Mouse (Mus musculus) frontal cortex, postnatal 36 days (tissue): ENCODE measurements around the gene Ube2o.
"Not testable (repeated sequence)": the region's sequence is repeated elsewhere in the genome, so short reads cannot be mapped to it uniquely, and the experiment has no call there.

Experiments used
- DNase-seq, 2 experiments: peaks; one replicate each; pipeline ENCODE4 v3.0.0; 2022; ENCODE audit warnings: low spot score in 2 of 2

Gene Ube2o

GRCm38 (mm10) chr11:116615735-116616437 lies 34.6 kb upstream of the Ube2o start:
- no peak for DNase-seq

GRCm38 (mm10) chr11:116613234-116613633 lies 32.0 kb upstream of the Ube2o start:
- no peak for DNase-seq

- no peak for DNase-seq
These were observed 31.3 kb upstream of the Ube2o start for GRCm38 (mm10) chr11:116612554-116612953.

- DNase-seq, result no peak
These were observed 30.6 kb upstream of the Ube2o start for GRCm38 (mm10) chr11:116611883-116612282.

- not testable (repeated sequence) for DNase-seq
These were observed 29.9 kb upstream of the Ube2o start for GRCm38 (mm10) chr11:116611168-116611567.

GRCm38 (mm10) chr11:116609965-116610630 lies 28.9 kb upstream of the Ube2o start:
- DNase-seq, result no peak

GRCm38 (mm10) chr11:116607717-116608116 lies 26.5 kb upstream of the Ube2o start:
- no peak for DNase-seq

GRCm38 (mm10) chr11:116604097-116604496 lies 22.9 kb upstream of the Ube2o start:
- no peak for DNase-seq

GRCm38 (mm10) chr11:116603339-116603738 lies 22.1 kb upstream of the Ube2o start:
- DNase-seq, result no peak

GRCm38 (mm10) chr11:116602043-116602442 lies 20.8 kb upstream of the Ube2o start:
- DNase-seq, result no peak

- DNase-seq, result no peak
These were observed 19.9 kb upstream of the Ube2o start for GRCm38 (mm10) chr11:116601166-116601565.

GRCm38 (mm10) chr11:116599230-116599629 lies 18.0 kb upstream of the Ube2o start:
- no peak for DNase-seq

- no peak for DNase-seq
These were observed 16.9 kb upstream of the Ube2o start for GRCm38 (mm10) chr11:116598193-116598592.

- DNase-seq, result no peak
These were observed 15.5 kb upstream of the Ube2o start for GRCm38 (mm10) chr11:116596766-116597165.

- no peak for DNase-seq
These were observed 12.1 kb upstream of the Ube2o start for GRCm38 (mm10) chr11:116593345-116593744.

- peak; percentile 97 to 98 for DNase-seq
These were observed 11.2 kb upstream of the Ube2o start for GRCm38 (mm10) chr11:116592428-116592827.

GRCm38 (mm10) chr11:116591621-116592020 lies 10.4 kb upstream of the Ube2o start:
- DNase-seq, result no peak

GRCm38 (mm10) chr11:116589574-116589973 lies 8.3 kb upstream of the Ube2o start:
- no peak for DNase-seq

GRCm38 (mm10) chr11:116589020-116589531 lies 7.8 kb upstream of the Ube2o start:
- DNase-seq, result no peak

- peak; percentile 68 for DNase-seq
These were observed 5.8 kb upstream of the Ube2o start for GRCm38 (mm10) chr11:116586801-116587631.

- DNase-seq, result no peak
These were observed 5.1 kb upstream of the Ube2o start, which contains the start of gene Aanat for GRCm38 (mm10) chr11:116586310-116586709. Gene Aanat, plus strand, starts transcription at chr11:116586432.

GRCm38 (mm10) chr11:116585682-116586081 lies 4.4 kb upstream of the Ube2o start:
- no peak for DNase-seq
